Mouse (Mus musculus) layer of hippocampus, adult 11-12 months (tissue): ENCODE measurements around the gene Trappc3.
A peak's percentile ranks its signal among the peaks of the same experiment; 100 is the strongest.

ENCODE experiments used
- DNase-seq: peaks from one replicate; pipeline ENCODE4 v3.0.0; 2022; ENCODE audit warnings: low spot score

Gene Trappc3

DNA sequence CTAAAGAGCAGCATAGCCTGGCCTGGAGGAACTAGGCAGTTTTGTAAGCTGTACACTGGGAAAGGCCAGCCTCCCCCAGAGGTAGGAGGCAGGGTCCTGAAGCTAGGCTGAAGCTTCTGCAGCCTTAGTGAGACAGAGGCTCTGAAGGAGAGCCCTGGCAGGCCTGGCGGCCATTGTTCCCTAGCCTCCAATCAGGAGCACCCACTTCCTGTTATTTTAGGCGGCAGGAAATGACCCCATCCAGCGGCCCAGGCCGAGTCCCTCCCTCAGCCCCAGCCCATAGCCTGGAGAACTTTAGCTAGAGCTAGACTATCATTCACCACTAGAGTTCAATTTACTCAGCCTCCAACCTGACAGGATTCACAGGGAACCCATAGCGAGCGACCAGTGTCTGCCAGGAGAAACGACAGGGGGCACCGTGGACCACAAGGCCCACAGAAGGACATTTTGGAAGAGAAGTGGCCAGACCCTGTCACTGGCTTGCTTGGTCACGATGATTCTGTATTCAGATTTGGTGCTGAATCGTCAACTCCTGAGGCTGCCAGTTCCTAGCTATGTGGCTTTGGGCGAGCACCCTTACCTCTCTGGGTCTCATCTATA lies 10.4 kb upstream of the Trappc3 start:
- DNase-seq, result no peak

DNA sequence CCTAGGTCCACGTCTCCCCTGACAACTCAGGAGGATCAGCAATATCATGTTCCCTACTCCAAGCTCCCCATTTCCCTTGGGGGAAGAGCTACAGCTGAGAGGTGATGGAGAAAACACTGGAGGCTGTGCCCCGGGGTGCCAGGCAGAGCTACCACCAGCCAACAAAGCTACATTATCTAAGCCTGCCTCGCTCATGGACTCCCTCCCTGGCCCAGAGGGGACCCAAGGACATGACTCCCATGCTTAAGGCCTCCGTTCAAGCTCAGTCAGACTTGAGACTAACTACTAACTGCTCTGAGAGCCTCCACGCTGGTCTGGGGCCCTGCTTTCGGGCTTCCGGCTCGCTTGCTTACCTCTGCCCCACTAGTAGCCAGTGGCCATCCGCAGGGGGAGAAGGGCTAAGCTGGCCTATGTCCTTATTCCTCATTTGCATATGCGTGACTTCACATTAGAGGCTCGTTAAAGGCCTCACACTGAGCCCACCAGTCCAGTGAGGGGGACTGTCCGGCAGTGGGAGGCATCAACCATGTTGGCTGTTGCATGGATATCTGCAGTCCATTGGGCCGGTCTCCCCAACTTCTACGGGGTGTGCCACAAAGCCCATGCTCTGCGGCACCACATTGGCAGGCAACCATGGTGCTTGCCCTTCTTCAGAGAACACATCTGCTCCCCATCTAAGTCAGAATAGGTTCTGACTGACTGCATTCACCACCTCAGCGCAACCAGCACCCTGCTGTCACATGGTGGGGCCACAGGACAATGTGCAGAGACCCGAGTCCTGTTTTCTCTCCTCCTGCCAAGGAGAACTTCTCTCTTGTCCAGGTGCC lies 9.5 kb upstream of the Trappc3 start:
- no peak for DNase-seq

DNA sequence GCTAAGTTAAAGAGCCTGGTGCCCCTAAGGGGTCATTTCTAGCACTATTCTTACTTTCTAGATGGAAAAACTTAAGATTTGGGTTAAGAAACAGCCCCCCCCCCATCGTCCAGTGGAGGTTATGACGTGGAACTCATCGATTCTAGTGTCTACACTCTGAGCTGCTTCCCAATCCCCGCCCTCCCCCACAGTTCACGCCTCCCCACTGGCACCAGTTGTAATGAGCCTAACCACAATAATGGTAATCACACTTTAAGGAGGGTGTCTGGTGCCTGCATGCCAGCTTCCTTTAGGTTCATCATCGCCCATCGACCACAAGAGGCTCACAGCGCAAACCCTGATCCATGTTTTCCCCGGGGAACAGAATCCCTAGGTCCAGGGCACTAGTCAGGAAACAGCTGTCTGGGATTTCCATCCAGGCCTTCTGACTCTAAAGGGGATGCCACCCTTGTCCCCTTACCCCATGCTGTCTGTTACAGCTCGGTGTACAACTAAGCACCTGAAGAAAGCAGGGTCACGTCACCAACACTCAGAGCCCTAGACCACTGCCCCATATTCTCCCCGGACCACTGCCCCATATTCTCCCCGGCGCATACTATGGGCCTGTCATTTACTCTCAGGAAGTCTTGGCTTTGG lies 8.4 kb upstream of the Trappc3 start:
- no peak for DNase-seq

DNA sequence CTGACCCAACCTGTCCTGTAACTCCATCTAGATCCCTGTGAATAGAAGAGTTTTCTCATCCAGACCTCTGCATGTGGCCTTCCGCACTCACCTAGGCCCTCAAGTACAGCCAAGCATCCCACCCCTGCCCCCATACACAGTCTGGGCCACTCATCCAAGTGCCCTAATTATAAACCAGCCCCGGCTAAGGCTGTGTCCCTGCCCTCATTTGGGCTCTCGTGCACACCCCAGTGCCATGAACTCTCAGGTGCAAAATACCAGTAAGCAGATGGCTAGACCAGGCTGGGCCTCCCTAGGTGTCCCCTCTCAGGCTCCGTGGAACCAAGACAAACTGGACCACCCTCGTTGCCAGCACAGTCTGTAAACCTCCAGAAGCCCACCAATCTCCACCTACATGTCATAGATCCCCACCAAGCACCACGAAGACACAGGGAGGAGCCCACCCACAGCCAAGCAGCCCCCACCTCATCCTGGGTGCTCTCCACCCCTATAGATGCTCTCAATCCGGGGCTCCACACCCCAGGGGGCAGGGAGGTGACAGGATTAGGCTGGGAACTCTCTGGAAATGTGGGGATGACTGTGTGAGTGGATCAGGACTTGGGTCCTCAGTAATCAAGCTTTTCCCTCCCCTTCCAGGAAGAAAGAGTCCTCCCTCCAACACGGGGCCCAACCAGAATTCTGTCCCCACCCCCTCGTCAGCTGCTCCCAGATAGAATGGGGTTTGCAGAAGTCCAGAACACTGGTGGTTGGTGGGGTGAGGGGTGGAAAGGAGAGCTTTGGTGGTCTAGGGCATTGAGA lies 7.6 kb upstream of the Trappc3 start:
- DNase-seq, result peak; percentile 78

DNA sequence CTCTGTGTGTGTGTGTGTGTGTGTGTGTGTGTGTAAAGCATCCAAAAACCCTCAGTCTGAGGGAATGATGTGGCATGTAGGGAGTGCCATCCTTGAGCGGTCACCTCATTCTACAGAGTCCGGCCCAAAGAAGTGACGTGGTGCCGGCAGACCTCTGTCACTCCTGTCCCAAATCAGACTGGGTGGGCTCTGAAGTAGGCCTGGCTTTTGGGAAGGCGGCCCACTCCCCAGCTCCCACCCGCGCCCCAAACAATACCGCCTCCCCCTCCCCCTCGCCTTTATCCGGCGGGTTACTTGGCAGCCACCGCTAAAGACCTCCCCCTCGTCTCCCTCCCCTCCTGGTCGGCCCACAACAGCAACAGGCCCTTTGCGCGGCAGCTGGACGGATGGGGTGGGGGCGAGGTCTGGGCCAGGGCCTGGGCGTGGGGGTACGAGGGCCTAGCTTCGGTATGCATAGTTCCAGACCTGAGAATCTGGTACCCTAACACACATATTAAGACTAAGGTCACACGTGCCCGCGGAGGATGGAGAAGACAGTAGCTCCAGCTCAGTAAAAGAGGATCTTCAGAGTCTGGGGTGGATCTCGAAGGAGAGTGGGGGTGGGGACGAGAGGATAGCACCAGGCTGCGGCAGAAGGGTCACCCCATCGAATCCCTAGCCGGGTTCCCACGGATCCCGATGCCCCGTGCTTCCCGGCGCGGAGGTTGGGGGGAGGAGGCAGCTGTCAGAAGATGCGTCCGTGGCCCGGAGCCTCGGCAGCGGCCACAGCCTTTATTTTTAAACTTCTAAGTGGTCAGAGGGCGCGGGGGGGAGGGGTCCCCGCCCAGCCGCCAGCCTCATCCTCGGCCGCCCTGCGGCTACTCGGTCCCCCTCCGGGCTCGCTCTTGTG lies 6.8 kb upstream of the Trappc3 start:
- DNase-seq, result no peak

DNA sequence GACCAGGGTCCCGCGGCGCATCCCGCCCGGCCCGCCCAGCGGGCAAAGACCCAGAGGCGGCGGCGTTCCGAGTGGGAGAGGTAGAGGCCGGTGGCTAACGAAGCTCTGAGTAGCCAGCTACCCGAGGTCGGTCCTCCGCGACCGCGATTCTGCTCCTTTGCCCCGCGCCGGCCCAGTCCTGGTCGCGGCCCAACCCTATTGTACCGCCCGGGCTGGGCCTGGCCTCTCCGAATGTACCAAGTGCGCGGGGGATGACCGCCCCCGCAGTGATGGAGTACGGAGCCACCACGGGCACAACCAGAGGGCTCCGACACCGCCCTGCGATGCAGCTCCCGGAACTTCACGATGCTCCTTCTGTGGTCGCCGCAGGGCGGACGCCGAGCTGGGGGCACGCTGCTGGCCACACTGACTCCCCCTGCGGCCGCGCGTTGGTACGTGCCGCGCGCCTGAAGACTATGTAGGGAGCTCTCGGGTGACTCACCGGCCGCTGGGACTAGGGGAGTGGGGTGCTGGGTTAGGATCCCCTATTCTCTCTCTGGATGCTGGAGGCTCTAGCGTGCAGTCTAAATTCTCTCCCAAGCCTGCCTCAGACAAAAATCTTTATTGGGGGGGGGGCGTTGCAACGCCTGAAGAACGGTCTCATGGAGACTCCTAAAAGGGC lies 5.9 kb upstream of the Trappc3 start, which contains the start of gene Map7d1:
Gene Map7d1 (minus strand): TSS at position 213 of the 661 bp plus-strand sequence.
- peak; percentile 89 for DNase-seq

DNA sequence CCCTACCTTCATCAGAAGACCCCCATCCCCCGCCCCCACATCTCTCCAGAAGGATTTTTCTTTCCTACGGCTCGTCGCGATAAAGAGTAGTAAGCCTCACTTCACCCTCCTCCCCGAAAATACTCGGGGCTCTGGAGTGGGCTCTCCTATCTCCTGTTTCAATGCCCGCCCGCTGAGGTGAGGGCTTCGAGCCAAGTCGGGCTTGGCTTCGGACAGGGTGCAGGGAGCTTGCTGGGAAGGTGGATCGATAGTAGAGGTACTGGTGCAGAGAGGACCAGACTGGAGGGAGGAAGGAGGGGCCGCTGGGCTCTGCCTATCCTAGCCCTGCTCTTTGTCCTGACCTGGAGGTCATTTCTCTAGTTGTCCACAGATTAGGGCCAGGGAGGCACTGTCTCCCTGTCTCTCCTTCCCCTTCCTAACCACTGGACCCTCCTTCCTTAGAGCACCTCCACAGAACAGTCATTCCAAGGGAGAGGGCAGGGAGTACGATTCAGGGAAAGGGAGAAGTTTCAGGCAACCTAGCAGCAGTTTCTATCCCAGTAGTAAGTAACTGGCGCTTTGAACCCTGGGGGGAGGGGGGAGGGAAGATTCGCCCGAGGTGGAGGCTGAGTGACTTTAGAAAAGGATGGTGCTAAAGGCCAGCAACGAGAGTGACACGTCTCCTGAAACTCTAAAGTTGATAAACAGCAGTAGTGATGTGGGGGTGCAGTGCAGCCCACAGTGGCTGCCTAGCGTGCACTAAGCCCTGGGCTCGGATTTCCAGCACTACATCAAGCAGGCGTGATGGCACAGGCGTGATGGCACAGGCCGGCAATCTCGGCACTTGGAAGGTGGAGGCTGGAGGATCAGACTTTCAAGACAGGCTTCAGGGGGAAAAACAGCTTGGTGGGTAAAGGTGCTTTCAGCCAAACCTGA lies 4.9 kb upstream of the Trappc3 start:
- no peak for DNase-seq

DNA sequence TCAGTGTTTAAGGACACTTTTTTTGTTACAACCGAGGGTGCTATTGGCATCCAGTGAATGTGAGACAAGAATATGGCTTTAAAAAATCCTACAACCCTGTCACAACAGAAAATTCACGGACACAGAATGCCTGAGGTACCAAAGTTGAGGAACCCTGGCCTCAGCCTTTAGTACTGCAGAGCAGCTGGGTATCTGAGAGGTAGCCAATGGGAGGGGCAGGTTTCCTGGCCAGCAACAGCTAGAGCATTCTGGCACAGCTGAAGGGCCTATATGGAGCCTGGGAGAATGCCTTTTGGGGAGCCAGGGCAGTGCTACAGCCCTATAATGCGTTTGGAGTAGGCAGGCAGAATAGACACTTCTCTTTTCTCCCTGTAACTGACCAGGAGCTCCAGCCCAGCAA lies 3.1 kb upstream of the Trappc3 start:
- DNase-seq, result no peak

DNA sequence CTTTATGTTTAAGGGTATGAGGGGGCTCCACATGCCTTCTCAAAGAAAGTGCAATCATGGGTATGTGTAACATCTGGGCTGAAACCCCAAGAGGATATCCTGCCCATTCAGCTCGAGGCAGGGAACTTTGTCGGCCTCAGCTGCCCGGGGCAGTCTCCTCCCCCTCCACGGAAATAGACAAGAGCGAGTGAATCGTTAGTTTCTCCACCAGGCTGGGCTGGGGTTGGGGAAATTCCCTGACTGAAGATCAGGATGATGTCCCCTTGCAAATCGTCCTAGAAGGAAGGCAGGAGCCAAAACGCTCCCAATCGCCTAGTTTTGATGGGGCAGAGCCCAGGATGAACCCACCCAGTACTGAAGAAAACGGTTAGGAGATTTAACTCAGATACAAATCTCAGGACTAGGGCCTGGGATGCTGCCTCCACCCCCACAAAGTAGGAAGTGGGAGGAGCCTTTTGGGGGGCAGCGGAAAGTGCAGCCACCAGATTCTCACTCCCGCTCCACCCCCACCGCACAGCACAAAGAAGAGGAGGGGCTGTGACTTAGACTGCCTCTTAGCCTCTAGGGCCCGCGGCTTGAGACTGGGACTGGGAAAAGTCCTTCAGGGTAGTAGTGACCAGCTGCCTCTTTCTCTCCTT lies 2.5 kb upstream of the Trappc3 start:
- DNase-seq, result no peak

DNA sequence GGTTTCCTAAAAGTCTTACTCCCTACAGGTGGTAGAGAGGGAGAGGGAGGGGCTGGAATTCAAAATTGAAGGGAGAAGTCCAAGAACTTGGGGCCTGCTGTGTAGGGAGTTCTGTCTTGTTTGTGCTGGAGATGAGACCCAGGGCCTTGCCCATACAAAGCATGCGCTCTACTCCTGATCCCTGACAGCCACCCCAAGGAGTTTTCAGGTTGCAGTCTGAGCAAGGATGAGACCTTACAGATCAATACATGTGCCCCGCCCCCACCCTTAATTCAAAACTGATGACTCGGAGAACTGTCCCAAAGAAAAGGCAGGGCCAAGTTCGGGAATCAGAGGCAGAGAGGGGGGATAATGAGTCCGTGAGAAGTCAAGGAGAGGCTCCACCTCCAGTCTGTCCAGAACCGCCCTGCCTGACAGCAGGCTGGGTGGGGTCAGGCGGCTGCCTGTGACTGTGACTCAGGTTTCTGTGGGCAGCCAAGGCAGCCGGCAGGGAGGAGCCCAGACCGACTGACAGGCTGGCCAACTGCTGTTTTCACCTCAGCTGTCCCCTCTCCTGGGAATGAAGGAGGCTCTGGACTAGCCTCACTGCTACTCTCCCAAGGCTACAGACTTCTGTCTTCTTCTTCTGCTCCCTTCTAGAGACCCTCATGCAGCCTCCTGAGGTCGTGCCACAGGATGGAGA lies 1.5 kb upstream of the Trappc3 start:
- peak; percentile 58 for DNase-seq

DNA sequence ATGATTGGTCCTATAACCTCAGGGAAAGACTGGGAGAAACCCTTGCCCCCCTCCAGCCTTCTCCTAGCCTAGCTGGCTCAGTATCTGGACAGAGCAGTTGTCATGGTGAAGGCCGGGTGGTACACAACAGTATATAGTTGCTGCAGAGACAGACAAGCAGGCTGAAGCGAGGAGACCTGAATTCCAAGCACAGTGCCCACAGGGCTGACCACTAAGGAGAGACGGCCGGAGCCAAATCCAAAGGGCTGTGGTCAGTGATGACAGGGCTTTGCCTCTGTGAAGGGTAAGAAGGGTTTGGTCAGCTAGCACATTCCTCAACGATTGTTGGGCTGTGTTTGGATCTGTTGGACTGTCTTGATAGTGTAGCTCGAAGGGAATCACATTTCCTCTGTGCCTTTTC lies 859 bp upstream of the Trappc3 start:
- DNase-seq, result no peak

DNA sequence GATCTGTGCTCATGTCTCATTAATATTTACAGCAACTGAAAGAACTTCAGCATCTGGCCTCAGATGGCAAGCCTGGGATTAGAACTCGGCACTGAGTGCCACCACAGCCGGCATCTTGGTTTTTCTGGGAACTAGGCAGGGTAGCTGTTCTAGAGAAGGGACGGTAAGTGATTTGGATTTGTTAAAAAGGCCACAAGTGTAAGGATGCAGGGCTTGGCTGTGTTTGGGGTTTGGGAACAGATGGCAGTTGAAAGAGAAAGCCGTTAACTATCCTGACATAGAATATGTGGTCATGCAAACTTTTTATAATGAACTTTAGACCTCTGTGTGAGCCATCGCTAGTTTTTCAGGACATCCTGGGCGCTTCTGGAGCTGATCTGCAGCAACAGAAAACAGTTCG lies 450 bp upstream of the Trappc3 start:
- DNase-seq, result no peak

DNA sequence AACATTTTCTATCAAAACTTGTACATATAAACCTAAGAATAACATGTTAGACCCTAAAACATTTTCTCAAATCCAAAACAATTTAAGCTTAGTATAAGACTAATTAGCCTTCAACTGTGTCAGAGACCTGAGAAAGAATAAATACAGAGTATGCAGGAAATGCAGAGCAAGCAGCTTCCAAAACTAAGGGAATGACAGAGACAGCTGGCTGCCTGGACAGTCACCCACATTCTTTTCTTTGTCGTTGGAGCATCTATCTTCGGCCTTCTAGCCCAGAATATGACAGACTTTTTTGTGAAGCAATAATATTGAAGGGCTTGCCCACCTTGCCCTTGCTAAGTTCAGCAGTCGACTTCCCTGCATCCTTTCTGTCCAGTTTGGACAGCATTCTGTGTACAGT lies 7.2 kb downstream of the Trappc3 start:
- no peak for DNase-seq

DNA sequence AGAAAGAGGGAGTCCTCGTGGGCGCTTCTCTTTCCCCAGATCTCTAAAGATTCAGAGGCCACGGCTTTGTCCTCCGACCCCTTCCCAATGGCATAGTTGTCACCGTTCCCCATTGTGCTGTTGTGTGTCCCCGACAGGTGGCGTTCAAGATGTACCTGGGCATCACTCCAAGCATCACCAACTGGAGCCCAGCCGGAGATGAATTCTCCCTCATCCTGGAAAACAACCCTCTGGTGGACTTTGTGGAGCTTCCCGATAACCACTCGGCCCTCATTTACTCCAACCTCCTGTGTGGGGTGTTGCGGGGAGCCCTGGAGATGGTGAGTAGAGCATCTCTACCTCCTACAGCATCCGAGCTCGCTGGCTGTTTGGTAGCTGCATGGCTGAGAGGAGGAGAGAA lies 11.6 kb downstream of the Trappc3 start:
- DNase-seq, result peak; percentile 62

DNA sequence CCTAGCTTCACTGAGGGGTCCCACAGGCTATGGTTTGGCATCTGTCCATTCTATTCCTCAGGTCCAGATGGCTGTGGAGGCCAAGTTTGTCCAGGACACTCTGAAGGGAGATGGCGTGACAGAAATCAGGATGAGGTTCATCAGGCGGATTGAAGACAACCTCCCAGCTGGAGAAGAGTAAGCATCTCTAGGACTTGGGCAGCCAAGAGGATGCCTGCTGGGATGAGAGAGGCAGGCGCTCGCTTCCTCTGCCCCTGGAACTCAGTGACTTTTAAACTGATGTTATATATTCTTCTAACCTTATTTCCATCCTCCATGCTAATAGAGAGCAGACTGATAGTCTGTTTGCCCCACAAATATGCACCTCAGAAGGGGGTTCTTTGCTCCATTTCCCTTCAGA lies 13.0 kb downstream of the Trappc3 start:
- no peak for DNase-seq

DNA sequence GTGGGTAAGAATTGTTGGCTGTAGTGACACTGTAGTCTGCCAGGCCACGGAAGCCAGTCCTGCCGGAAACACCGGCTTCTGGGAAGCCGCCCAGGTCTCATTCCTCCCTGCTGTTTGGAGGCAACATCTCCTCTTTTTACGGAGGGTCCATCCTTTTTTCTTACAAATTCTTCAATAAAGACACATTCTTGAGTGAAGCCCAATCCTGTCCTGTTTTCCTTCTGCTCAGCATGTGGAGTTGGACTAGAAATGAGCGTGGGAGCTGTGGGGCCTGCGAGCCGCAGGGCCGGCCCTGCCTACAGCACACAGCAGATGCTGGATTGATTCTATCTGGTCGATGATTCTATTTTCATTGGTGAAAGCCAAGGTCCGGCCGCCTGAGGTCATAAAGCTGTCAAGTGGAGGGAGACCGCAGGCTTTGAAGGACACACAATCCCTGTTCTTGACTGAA lies 13.6 kb downstream of the Trappc3 start:
- DNase-seq, result no peak

DNA sequence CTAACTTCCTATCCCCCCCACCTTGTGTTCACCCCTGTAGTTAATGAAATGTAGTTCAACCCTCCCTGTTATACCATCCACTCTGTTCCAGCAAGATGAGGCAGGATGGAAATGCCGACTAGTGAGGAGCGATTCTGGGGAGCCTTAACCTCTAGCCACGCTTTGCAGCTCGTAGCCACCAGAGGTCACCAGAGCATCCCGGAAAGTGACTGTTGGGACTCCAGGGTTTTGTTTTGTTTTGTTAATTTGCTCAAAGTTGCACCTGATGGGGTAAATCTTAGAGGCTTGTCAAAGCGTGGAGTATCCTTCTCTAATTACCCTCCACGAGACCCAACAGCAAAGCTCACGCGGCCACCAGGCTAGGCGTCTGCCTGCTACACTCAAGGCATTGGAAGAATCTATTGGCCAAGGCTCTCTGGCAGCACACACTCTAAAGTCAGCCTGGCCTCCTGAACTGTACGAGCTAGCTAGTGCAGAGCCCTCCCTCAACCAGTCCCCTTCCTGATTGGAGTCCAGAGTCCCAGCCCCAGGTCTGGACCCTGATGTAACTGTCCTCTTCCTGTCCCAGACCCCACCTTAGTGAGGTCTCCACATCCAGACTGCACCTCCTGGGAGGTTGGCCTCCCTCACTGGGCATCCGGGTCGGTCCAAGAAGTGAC lies 15.9 kb downstream of the Trappc3 start:
- peak; percentile 44 for DNase-seq

DNA sequence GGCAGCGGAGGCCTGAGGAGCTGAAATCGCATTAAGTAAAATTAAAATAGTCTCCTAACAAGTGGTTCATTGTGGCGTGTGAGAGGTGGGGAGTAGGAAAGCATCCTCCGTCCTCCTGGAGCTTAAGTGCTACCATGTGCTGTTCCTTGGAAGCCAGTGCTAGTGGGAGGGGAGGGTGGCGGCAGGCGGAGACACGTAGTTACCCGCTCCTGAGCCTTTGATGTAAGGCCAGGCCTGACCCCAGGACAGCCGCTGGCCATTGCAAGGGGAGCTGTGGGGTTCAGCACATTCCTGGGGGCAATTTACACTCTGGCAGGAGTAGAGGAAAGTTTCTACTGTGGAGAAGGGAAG lies 16.4 kb downstream of the Trappc3 start:
- no peak for DNase-seq
